Mouse (Mus musculus) T-helper 2 cell (primary cell): ENCODE measurements around the gene Hsd17b3.
"Not testable (repeated sequence)": the region's sequence is repeated elsewhere in the genome, so short reads cannot be mapped to it uniquely, and the experiment has no call there.

Experiments used
- in situ Hi-C: fragments of 300-600 bp; cut with MboI, MseI; formaldehyde crosslinking; loops from one replicate; pipeline ENCODE4 v1.15.1; 2025; ENCODE audit warnings: high pct_unique_total_duplicates

Hsd17b3 gene

DNA sequence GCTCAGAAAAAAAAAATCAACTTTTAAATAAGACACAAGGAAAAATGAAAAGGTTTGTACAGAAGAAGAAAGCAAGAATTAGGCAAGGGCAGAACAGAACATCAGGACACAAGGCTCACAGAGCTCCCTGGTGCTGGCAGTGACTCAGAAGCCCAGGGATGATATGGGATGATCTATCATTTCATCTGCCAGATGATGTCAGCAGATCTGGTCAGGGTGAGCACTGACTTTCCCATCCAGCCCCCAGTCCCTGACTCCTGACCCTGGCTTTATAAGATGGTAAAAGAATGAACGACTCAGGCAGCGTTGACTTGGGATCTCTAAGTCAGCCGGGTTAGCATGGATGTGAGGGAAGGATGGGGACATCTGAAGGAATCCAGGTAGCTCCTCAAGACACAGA, 5.7 kb downstream of the Hsd17b3 start:
- in situ Hi-C loops, result no loop called here

DNA sequence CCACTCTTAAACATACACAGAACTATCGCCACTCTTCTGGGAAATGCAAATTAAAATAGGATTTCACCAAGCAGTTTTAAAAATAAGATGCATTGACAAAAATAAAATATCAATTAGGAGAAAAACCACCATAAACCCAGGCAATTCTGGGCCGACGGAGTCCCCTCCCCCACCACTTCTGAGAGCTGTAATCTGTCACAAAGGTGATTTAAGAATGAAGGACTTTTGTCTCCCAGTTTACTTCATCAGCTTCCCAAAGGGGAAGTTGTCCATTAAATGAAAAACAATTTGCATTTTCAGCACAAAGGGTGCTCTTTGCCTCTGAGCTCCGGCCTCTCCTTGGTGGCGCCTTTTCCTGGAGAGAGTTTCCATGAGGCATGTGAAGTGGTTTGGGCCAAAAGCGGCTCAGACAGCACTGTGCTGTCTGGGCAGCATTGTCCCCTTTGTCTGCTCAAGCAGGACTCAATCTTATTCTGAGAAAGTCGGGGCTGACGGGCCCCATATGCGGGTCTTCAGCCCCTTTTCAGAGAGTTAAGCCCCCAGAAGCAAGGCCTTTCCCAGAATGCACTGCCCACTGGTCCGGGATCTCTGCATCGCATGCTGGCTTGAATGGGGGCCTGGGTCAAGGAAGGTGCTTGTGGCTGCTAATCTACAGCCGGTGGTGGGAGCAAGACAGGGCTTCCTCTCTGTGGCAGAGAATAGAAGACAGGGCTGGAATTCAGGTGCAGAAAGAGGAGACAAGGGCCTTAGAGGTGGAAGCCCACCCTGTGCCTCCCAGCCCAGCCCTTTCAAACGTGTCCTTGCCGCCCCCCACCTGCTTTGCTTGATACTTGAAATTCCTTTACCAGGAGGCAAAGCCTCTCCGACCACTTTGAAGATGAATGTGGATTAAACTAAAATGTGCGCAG, 7.8 kb downstream of the Hsd17b3 start:
- in situ Hi-C loops, result no loop called here

GRCm38 (mm10) chr13:64077591-64077990, 11.4 kb downstream of the Hsd17b3 start:
- in situ Hi-C loops, result no loop called here

- in situ Hi-C loops, result no loop called here
Measured at GRCm38 (mm10) chr13:64076074-64076473, 13.0 kb downstream of the Hsd17b3 start.

- in situ Hi-C loops, result no loop called here
Measured at GRCm38 (mm10) chr13:64066653-64067052, 22.4 kb downstream of the Hsd17b3 start.

DNA sequence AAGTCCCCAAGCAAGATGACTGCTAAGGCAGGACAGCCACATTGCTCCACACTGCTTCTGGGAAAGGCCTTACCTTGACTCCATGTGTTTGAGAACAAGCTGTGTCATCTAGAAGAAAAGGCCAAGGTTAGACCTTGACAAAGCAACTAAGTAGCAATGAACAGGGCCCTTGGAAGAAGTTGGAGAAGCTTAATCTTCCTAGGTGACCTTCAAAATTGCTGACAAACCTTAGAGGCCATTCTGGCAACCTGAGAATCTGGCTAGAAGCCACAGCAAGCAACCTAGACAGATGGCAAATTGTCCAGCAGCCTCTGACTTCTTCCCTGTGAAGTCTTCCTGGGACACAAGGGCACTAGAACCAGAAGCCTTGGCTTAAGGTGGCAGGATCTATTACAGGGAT, 24.8 kb downstream of the Hsd17b3 start:
- in situ Hi-C loops, result no loop called here

DNA sequence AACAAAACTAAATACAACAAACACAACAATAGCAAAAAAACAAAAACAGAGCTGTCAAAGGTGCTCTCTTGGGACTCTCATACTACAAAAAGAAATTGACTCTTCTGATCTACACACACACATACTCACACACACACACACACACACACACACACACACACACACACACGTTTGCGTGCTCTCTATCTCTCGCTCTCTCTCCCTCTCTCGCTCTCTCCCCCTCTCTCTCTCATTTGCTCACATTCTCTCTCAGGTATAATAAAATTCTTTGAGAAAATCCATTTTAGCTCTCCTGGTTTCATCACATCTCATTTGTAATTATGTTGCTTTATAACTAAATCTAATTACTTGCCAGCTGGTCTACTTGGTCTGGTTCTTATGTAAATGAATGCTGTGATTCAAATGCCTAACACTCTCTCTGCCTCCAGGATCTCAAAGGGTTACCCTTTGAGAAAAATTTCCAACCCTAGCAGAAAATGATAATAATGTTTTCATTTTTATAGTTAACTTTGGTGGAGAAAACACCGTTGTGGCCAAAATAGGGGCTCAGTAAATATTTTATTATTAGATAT, 28.0 kb downstream of the Hsd17b3 start:
- in situ Hi-C loops, result no loop called here

DNA sequence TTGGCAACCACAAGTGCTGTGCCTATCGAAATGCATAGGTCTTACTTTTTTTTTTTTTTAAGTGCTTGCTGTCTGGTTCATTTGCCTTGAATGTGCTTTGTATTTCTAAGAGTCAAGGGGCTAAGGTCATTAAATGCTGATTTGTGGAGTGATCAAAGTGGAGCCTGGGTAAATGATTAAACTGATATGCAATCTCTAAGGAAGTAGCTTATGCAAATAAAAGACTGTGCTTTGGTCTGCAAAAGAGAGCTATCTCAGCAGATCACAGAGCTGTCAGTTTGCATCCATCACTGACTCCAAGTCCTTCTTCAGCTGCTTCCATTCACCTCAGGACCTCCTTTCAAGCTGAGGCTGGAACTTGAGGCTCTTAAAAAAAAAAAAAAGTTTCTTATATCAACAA, 35.1 kb downstream of the Hsd17b3 start:
- in situ Hi-C loops, result no loop called here

GRCm38 (mm10) chr13:64052281-64052680, 36.7 kb downstream of the Hsd17b3 start:
- in situ Hi-C loops, result not testable (repeated sequence)

- in situ Hi-C loops, result no loop called here
Measured at GRCm38 (mm10) chr13:64050895-64051294, 38.1 kb downstream of the Hsd17b3 start.

DNA sequence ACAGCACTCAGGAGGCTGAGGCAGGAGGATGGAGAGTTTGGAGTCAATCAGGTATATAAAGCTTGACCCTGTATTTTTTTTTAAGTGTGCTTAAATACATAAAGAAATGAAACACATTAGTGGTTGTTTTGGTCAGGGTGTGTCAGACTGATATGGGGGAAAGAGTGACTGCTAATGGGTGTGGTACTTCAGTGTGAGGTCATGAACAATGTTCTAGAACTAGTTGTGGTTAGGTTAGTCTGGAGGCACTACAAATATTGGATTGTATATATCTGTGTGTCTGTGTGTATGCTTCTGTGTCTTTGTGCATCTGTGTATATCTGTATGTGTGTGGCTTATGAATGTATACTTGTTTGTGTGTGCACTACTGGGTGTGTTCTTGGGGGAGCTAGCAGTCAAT, 39.5 kb downstream of the Hsd17b3 start:
- in situ Hi-C loops, result loop anchor here (25.0 kb wide), 2 partner anchors 362 to 687 kb away; no protein-coding TSS in a partner anchor

- in situ Hi-C loops, result loop anchor here (25.0 kb wide), 2 partner anchors 361 to 686 kb away; no protein-coding TSS in a partner anchor
Measured at GRCm38 (mm10) chr13:64048467-64048866, 40.6 kb downstream of the Hsd17b3 start.

DNA sequence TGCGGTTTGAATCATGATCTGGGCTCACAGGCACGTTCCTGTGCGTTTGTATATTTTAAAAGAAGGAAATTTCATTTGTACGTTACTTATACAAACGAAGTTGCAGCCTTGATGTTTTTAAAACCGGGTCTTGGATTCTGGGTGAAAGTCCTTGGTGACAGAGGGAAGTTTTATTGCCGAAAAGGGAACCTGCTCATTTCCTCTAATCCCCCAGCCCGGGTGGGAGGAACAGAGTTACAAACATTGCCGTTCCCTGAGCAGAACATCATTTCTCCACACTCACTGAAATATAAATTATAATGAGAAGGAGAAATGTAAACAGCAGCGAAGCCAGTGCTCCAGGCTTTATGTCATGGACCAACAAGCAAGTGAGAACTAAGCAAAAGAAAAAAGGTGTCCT, 49.1 kb downstream of the Hsd17b3 start:
- in situ Hi-C loops, result loop anchor here (25.0 kb wide), 2 partner anchors 353 to 678 kb away; no protein-coding TSS in a partner anchor

- in situ Hi-C loops, result loop anchor here (25.0 kb wide), 2 partner anchors 351 to 676 kb away; no protein-coding TSS in a partner anchor
Measured at GRCm38 (mm10) chr13:64038114-64038513, 50.9 kb downstream of the Hsd17b3 start.

DNA sequence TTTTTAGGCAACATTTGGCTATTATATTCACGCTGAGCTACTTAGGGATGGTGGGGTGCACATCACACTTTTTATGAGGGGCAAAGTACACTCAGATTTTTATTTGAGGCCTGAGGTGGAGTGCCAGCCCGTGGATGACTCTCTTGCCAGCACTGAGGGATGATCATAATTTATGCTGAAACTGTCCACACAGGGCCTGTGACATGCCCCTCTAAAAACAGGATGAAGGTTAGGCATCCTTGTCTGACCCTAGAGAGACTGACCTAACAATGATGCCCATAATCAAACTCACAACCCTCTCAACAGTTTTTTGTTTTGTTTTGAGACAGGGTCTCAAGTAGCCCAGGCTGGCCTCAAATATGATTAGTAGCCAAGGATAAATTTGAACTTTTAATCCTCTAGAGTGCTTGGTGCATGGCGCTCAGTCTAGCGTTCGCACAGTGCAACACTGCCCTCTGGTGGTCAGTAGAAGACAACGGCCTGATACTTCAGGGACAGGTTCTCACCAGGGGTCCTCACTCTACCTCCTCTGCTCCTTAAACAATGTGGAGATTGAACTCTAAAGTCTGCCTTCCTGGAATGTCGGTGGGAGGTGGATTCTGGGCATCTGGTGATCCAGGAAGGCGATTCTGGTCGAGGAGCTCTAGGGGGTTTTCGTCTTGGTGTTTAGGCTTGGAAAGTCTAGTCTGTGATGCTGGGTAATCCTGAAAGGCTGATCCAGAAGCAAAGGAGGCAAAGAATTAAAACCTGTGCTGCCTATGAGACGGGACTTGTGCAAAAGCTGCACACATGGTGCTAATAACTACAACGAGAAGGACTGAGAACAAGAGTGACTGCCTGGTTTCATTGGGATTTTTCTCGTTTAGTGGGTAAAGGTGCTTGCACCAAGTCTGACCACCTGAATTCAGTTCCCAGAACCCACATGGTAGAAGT, 52.7 kb downstream of the Hsd17b3 start:
- in situ Hi-C loops, result loop anchor here (25.0 kb wide), 2 partner anchors 349 to 674 kb away; no protein-coding TSS in a partner anchor

DNA sequence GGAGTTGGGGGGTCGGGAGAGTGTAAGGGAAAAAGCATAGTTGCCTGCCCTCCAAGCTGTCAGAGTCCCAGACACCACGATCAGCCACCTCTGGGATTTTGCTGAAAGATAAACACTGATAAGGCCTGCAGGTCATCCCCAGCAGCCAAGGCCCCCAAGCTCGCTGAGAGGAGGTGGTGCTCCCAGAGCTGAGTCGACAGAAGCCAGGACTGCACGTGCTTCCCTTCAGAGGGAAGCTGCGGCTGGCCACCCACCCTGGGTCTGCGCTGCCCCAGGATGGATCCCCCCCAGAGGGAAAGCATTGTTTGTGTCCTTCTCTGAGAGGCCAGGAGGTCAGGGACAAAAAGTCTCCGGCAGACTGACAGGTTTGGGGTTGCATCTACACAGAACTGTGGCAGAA, 54.0 kb downstream of the Hsd17b3 start:
- in situ Hi-C loops, result loop anchor here (25.0 kb wide), 2 partner anchors 348 to 673 kb away; no protein-coding TSS in a partner anchor

- in situ Hi-C loops, result loop anchor here (25.0 kb wide), 2 partner anchors 347 to 672 kb away; no protein-coding TSS in a partner anchor
Measured at GRCm38 (mm10) chr13:64033921-64034320, 55.1 kb downstream of the Hsd17b3 start.

DNA sequence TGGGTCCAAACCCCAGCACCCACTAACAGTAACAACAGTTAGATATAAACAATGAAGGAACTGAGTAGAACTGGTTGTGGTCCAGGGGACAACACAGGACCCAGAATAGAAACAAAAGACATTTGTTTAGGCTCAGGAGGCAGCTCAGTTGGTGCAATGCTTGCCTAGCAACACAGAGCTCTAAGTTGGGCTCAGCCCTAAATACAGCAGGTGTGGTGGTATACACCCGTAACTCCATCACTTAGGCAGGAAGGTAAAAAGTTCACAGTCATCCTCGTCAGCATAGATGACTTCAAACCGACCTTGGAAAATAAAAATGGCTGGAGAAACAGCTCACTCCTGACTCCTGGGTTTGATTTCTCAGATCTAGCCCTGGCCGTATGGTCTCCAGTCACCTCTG, 55.8 kb downstream of the Hsd17b3 start:
- in situ Hi-C loops, result loop anchor here (25.0 kb wide), 2 partner anchors 346 to 671 kb away; no protein-coding TSS in a partner anchor

GRCm38 (mm10) chr13:64031254-64031653, 57.8 kb downstream of the Hsd17b3 start:
- in situ Hi-C loops, result loop anchor here (25.0 kb wide), 2 partner anchors 344 to 669 kb away; no protein-coding TSS in a partner anchor

GRCm38 (mm10) chr13:64030792-64031191, 58.2 kb downstream of the Hsd17b3 start:
- in situ Hi-C loops, result loop anchor here (25.0 kb wide), 2 partner anchors 343 to 668 kb away; no protein-coding TSS in a partner anchor

DNA sequence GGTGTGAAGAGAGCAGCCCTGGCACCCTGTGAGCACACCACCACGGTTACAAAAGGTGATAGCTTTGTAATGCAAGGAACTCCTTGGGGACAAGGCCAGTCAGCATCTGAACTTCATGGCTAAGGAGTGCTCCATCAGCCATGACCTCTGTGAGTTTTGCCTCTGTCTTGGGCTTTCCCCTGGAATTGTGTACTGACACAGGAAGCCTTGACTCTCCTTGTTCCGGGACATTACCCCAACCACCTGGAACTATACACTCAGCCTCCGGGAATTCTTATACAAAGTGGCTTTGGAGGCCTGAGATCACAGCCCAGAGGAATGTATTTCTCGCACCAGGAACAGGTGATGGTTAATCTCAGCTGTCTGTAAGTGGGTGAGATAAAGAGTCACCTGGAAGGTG, 64.2 kb downstream of the Hsd17b3 start:
- in situ Hi-C loops, result loop anchor here (25.0 kb wide), 2 partner anchors 338 to 663 kb away; no protein-coding TSS in a partner anchor
